Mouse (Mus musculus) limb, embryonic 11.5 days (tissue): ENCODE results near the gene Gm10799. TPM values are rescaled to one million over a fixed set of nuclear protein-coding genes. Genes with fewer than 3 reads are reported as not detected.

Source experiments
- ATAC-seq: fragments of 200-750 bp; cut with Nextera tagmentation; 2 replicates; pipeline ENCODE4 v1.8.0; 2017; ENCODE audit warnings: low read depth; ENCODE audit not compliant: insufficient number of reproducible peaks, low FRiP score, low TSS enrichment
- DNase-seq: peaks from one replicate; pipeline ENCODE4 v3.0.0-alpha.2; 2015; ENCODE audit warnings: low spot score
- H3K27ac ChIP-seq: fragments of 300-500 bp; sonication (generic); replicated peaks from 2 replicates; pipeline ENCODE4 v1.5.1; 2014; ENCODE audit warnings: low read depth, mild to moderate bottlenecking, low read length
- H3K27me3 ChIP-seq: fragments of 300-500 bp; sonication (generic); 2 replicates; pipeline ENCODE4 v1.6.1; 2014; ENCODE audit warnings: mild to moderate bottlenecking, low read length, mixed read lengths; ENCODE audit not compliant: control insufficient read depth, insufficient read depth
- H3K36me3 ChIP-seq: fragments of 300-500 bp; sonication (generic); 2 replicates; pipeline ENCODE4 v1.6.1; 2014; ENCODE audit warnings: mild to moderate bottlenecking, low read length, moderate library complexity, mixed read lengths; ENCODE audit not compliant: control insufficient read depth, insufficient read depth
- H3K4me1 ChIP-seq: fragments of 300-500 bp; sonication (generic); 2 replicates; pipeline ENCODE4 v1.6.1; 2014; ENCODE audit warnings: low read length, mixed read lengths; ENCODE audit not compliant: control insufficient read depth, insufficient read depth
- H3K4me2 ChIP-seq: fragments of 300-500 bp; sonication (generic); 2 replicates; pipeline ENCODE4 v1.6.1; 2014; ENCODE audit warnings: low read depth, mild to moderate bottlenecking, moderate library complexity; ENCODE audit not compliant: severe bottlenecking
- H3K4me3 ChIP-seq: fragments of 300-500 bp; sonication (generic); 2 replicates; pipeline ENCODE4 v1.5.1; 2014; ENCODE audit warnings: low read depth, low read length
- H3K9ac ChIP-seq: fragments of 300-500 bp; sonication (generic); 2 replicates; pipeline ENCODE4 v1.6.1; 2014; ENCODE audit warnings: mild to moderate bottlenecking, low read length
- H3K9me3 ChIP-seq: fragments of 300-500 bp; sonication (generic); 2 replicates; pipeline ENCODE4 v1.6.1; 2016; ENCODE audit warnings: low read length; ENCODE audit not compliant: control insufficient read depth
- WGBS: fragments of 180-500 bp; shearing (Covaris S2); extraction: QIAGEN DNeasy Blood & Tissue Kit; methylation state at CpG from one replicate; pipeline ENCODE4 v1.1.7; 2014; 5-methylcytosine and 5-hydroxymethylcytosine counted together
- polyA plus RNA-seq: library from polyadenylated mRNA; unstranded; fragments of >200 nt; fragmentation: Nextera tagmentation; extraction: Ambion mirVana; gene quantifications from 2 replicates; pipeline ENCODE4 v1.2.1, GENCODE M21; 2014

Gm10799 gene
- polyA plus RNA-seq, 1 experiment from 2014 or later = not detected

DNA sequence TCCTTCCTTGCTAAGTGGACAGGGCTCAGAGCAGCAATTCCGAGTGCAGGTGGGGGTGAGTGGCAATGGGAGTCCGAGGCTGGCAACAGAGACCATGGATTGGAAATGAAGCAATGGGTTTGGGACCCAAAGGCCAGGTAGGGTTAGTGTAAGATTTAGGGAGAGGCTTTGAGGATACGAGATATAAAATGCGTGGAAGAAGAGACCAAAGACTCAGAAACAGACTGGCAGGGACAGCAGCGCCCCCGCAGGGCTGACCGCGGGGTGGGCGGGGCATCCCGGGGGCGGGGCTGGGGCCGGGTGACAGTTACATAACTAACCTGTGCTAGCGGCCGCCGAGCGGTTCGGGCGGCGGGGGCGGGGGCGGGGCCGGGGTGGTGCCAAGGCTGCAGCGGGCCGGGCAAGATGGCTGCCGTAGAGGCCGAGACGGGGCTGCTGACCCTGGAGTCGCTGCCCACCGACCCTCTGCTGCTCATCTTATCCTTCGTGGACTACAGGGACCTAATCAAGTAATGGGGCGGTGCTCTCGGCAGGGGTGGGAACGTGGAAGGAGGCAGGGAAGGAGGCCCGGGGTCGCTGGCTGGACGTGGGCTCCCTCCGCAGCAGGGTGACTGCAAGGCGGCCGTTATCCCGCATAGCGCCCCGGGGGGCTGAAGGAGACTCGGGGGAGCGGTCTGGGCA lies 40.8 kb downstream of the Gm10799 start, which contains the start of gene Fbxo3:
Fbxo3 (plus strand) TSS at position 264 of the 681 bp plus-strand sequence.
- under 1% methylated on average over 29 of the region's 44 CpGs for WGBS
- peak; percentile 94 for ATAC-seq
- H3K27ac ChIP-seq = no peak within 1 kb of the TSS

DNA sequence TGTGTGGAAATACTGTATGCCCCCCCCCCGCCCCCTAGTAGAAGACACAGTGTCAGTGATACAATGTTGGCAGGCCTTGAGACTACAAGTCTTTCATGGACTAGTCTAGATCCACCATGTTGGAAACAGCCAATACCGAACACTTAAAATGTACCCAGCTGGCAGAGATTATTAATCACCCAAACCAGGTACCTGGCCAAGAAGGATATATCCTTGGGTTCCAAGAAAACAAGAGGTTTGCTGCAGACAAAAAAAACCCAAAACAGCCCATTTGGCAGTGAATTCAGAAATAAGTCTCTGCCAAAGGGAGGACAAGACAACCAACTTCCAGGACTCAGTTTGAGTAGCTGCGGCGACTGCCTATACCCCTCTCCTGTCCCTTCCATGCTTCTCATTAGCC lies 43.7 kb downstream of the Gm10799 start:
- Histone ChIP-seq H3K9me3 (no peaks in the 10 kb centered on the region), H3K27ac (no peak overlapping the region), H3K4me2 (no peak overlapping the region), H3K27me3 (no peaks in the 10 kb centered on the region), H3K36me3 (no peaks in the 10 kb centered on the region), H3K9ac (no peak overlapping the region), H3K4me3 (no peak overlapping the region), H3K4me1 (peaks cover 8% of the 10 kb centered on the region; the same call in 1 of the 2 replicates)
- ATAC-seq = no peak
- DNase-seq = no peak
- 85% methylated on average over 4 of the region's 4 CpGs for WGBS

More for the DNA sequence above, 40.8 kb downstream of the Gm10799 start, which contains the start of gene Fbxo3:
- H3K4me1 ChIP-seq = peaks cover 8% of the 10 kb centered on the region; the same call in 1 of the 2 replicates
- H3K27me3 ChIP-seq = no peaks in the 10 kb centered on the region
- H3K36me3 ChIP-seq = no peaks in the 10 kb centered on the region
- peak within 1 kb of the TSS; percentile 95 for H3K9ac ChIP-seq
- H3K9me3 ChIP-seq = no peaks in the 10 kb centered on the region
- H3K4me2 ChIP-seq = peak within 1 kb of the TSS; percentile 57
- DNase-seq = peak; percentile 90
- H3K4me3 ChIP-seq = peak within 1 kb of the TSS; percentile 99

DNA sequence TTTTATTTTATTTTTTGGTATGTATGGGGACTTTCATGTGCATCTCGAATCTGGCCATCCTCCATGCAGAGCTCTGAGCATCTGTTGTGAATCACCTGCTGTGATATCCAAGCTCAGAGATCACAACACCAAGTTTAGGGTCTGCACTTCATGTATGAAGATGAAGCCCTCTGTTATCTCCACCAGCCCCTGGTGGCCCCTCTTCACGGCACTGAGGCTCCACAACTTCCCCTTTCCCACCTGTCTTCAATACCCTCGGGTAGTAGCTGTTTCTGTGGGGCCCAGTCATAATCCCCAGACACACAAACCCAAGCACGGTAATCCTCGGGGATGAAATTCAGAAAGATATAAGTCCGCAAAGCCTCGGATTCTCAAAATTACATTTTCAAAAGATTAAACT lies 45.3 kb downstream of the Gm10799 start:
- no peaks in the 10 kb centered on the region for H3K36me3 ChIP-seq
- no peak overlapping the region for H3K9ac ChIP-seq
- no peak overlapping the region for H3K4me2 ChIP-seq
- H3K27ac ChIP-seq = no peak overlapping the region
- no peaks in the 10 kb centered on the region for H3K27me3 ChIP-seq
- ATAC-seq (no peak), DNase-seq (no peak)
- WGBS = 85% methylated on average over 7 of the region's 7 CpGs
- no peak overlapping the region for H3K4me3 ChIP-seq
- H3K9me3 ChIP-seq = no peaks in the 10 kb centered on the region
- no peaks in the 10 kb centered on the region for H3K4me1 ChIP-seq

Other genes starting within 250 kb of the Gm10799 start
- gene Lmo2, start 110.6 kb downstream of the Gm10799 start, polyA plus RNA-seq = 35.6 and 42.3 TPM in 2 replicates
- gene Fbxo3, start 40.8 kb downstream of the Gm10799 start, polyA plus RNA-seq = 53.0 and 54.6 TPM in 2 replicates
- gene 4931422A03Rik, start 40.2 kb downstream of the Gm10799 start, polyA plus RNA-seq = 1.5 and 1.8 TPM in 2 replicates
- gene Gm10912, start 2.7 kb downstream of the Gm10799 start, polyA plus RNA-seq = not detected in 2 replicates
- gene Cd59b, start 1.3 kb upstream of the Gm10799 start, polyA plus RNA-seq = 4.9 and 5.7 TPM in 2 replicates
- gene Cd59a, start 27.3 kb upstream of the Gm10799 start, polyA plus RNA-seq = 18.2 and 19.2 TPM in 2 replicates
- gene A930018P22Rik, start 54.2 kb upstream of the Gm10799 start, polyA plus RNA-seq = not detected in 2 replicates